Mouse (Mus musculus) heart, embryonic 12.5 days (tissue): Measurements from ENCODE around the gene Arrdc5. TPM values are rescaled to one million over a fixed set of nuclear protein-coding genes. Genes with fewer than 3 reads are reported as not detected.
A peak's percentile ranks its signal among the peaks of the same experiment; 100 is the strongest.

Experiments
- ATAC-seq: fragments of 200-750 bp; cut with Nextera tagmentation; 2 replicates; pipeline ENCODE4 v1.8.0; 2017; ENCODE audit warnings: moderate TSS enrichment, moderate library complexity; ENCODE audit not compliant: insufficient number of reproducible peaks, low FRiP score
- H3K27ac ChIP-seq: fragments of 300-500 bp; sonication (generic); 2 replicates; pipeline ENCODE4 v1.5.1; 2016; ENCODE audit warnings: mild to moderate bottlenecking, moderate library complexity; ENCODE audit not compliant: poor library complexity, severe bottlenecking
- H3K27me3 ChIP-seq: fragments of 300-500 bp; sonication (generic); replicated peaks from 2 replicates; pipeline ENCODE4 v1.6.1; 2016; ENCODE audit warnings: mild to moderate bottlenecking, moderate library complexity
- H3K36me3 ChIP-seq: fragments of 300-500 bp; sonication (generic); 2 replicates; pipeline ENCODE4 v1.6.1; 2016; ENCODE audit warnings: mild to moderate bottlenecking, moderate library complexity
- H3K4me1 ChIP-seq: fragments of 300-500 bp; sonication (generic); replicated peaks from 2 replicates; pipeline ENCODE4 v1.6.1; 2016; ENCODE audit warnings: mild to moderate bottlenecking
- H3K4me2 ChIP-seq: fragments of 300-500 bp; sonication (generic); 2 replicates; pipeline ENCODE4 v1.6.1; 2016; ENCODE audit warnings: mild to moderate bottlenecking, moderate library complexity
- H3K4me3 ChIP-seq: fragments of 300-500 bp; sonication (generic); 2 replicates; pipeline ENCODE4 v1.5.1; 2016; ENCODE audit warnings: mild to moderate bottlenecking
- H3K9ac ChIP-seq: fragments of 300-500 bp; sonication (generic); 2 replicates; pipeline ENCODE4 v1.6.1; 2016; ENCODE audit warnings: mild to moderate bottlenecking, moderate library complexity
- H3K9me3 ChIP-seq: fragments of 300-500 bp; sonication (generic); replicated peaks from 2 replicates; pipeline ENCODE4 v1.6.1; 2016; ENCODE audit warnings: mild to moderate bottlenecking, moderate library complexity
- WGBS: fragments of 180-500 bp; shearing (Covaris S2); methylation state at CpG from one replicate; pipeline ENCODE4 v1.1.7; 2016; 5-methylcytosine and 5-hydroxymethylcytosine counted together
- polyA plus RNA-seq: library from polyadenylated mRNA; unstranded; fragments of >200 nt; fragmentation: Nextera tagmentation; extraction: Ambion mirVana; gene quantifications from 2 replicates; pipeline ENCODE4 v1.2.1, GENCODE M21; 2016

Gene Arrdc5
- polyA plus RNA-seq, 1 experiment from 2014 or later = not detected

DNA sequence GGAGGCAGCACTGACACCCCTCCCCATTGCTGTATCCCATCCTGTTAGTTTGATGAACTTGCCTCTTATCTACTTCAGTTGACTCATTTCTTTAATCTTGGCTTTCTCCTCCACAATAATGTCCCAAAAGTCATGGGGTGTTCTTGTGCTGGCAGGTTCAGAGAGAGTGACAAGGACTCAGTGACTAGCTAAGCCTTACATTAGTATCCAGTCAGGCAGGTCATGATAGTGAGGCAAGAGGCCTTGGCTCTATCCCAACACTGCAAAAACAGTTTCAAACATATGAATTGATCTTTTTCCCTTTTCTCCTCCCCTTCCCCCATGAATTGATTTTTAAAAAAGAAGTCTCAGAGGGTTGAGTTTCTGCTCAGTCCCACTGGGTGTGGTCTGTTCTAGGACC, 29.2 kb upstream of the Arrdc5 start:
- peaks cover 2% of the 10 kb centered on the region for H3K36me3 ChIP-seq
- H3K4me3 ChIP-seq = no peak overlapping the region
- H3K9ac ChIP-seq = no peak overlapping the region
- no peaks in the 10 kb centered on the region for H3K9me3 ChIP-seq
- H3K27me3 ChIP-seq = no peaks in the 10 kb centered on the region
- no peak overlapping the region for H3K27ac ChIP-seq
- no peak overlapping the region for H3K4me2 ChIP-seq
- peaks cover 57% of the 10 kb centered on the region for H3K4me1 ChIP-seq
- no peak for ATAC-seq

DNA sequence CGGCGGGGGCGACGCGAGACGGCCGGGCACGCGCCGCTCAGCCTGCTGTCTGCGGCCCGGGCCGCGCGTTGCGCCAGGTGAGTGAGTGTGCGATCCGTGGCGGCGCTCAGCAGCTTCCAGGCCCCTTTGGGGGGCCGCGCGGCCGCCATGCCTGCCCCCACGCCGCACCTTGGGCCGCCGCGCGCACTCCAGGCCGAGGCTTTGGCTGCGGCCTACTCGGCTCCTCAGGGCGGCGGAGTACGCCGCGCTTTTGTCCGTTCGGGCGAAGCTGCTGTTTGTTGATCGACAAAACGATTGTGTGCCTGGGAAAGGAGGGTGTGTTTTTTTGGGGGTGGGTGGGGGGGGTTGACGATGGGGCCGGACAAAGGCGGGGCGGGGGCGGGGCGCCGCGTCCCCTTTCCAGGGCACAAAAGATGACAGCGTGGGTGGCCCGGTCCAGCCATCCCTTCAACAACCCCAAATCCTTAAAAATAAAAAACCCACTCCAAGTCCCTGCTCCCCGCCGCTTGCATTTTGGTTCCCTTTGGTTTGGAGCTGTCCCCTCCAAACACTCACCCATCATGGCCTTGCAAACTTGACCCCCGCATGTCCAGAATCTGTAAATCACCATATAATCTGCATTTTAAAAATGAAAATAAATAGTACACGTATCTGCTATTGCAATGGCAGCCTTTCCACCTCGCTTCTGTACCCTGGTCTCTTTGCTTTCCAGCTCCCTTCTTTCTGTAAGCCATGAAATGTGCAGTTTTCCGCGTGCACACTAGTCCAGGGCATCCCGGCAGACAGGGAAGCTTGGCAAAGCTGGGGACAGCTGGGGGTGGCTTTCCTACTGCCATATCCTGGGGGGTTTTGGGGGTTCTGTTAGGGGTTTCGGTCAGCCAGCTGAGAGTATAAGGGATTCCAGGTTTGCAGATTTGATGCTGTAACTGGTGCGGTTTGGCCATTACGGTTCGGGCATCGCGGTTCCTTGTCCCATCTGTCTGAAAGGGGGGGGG, 26.4 kb upstream of the Arrdc5 start:
- 3% methylated on average over 64 of the region's 67 CpGs for WGBS
- peaks cover 50% of the 10 kb centered on the region for H3K4me1 ChIP-seq

DNA sequence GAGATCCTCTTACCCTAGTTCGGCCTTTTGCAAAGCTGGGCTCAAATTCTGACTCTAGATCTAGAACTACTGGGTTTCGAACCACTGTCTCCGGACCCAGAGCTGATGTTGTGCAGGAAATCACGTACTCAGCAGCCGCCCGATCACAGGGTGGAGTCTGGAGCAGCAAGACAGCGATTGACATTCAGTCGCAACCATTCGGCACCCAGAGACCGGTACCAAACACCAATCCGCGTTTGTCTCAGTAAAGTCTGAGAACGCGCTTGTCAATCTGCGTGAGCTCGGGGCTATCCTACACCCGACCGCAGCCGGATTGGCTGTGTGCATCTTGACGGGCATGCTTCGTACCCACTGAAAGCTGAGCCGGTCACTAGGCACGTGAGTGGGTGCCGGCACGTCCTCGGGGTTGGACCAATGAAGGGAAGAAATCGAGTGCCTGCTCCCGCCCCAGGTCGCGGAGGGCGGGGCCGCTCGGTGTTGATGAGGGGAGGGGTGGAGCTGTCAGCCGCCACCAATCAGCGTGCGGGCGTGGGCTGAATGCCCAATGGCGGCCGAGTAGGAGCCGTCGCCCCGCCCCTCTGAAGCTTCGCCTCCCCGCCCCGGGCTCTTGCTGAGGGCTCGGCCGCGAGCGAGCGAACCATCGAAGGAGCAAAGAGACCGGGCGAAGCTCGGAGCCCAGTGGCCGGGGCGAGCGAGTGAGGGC, 25.5 kb upstream of the Arrdc5 start, which contains the start of gene Kdm4b:
Gene Kdm4b (plus strand): TSS at position 613 of the 703 bp plus-strand sequence.
- H3K4me1 ChIP-seq = peaks cover 42% of the 10 kb centered on the region
- peak within 1 kb of the TSS; percentile 96 for H3K9ac ChIP-seq
- H3K9me3 ChIP-seq = no peaks in the 10 kb centered on the region
- peak within 1 kb of the TSS; percentile 97 for H3K27ac ChIP-seq
- WGBS = under 1% methylated on average over 57 of the region's 57 CpGs
- peak within 1 kb of the TSS; percentile 87 for H3K4me2 ChIP-seq
- peak within 1 kb of the TSS; percentile 97 for H3K4me3 ChIP-seq
- ATAC-seq = peak; percentile 98
- no peaks in the 10 kb centered on the region for H3K27me3 ChIP-seq
- peaks cover 29% of the 10 kb centered on the region for H3K36me3 ChIP-seq

More for the DNA sequence above, 26.4 kb upstream of the Arrdc5 start:
- Histone ChIP-seq H3K4me2 (peak overlapping the region; percentile 87), H3K9ac (peak overlapping the region; percentile 96), H3K9me3 (no peaks in the 10 kb centered on the region), H3K36me3 (peaks cover 21% of the 10 kb centered on the region), H3K4me3 (peak overlapping the region; percentile 97), H3K27ac (peak overlapping the region; percentile 97), H3K27me3 (no peaks in the 10 kb centered on the region)
- ATAC-seq = peak; percentile 61

DNA sequence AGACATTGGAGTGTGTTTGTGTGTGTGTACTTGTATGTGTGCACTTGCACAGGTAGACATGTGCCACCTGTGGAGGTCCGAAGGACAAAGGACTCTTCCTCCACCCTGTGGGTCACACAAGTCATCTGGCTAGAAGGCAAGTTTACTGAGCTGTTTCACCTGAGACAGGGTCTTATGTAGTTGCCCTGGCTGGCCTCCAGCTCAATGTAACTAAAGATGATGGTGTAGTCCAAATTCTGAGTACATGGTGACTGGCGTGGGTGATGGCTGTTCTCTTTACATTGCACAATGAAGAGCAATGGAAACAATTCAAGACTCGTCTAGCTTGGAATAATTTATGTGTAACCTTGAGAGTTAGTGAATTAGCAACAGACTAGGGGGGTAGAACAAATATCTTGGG, 24.3 kb upstream of the Arrdc5 start:
- no peak overlapping the region for H3K4me3 ChIP-seq
- peaks cover 30% of the 10 kb centered on the region for H3K4me1 ChIP-seq
- H3K9ac ChIP-seq = no peak overlapping the region
- H3K27ac ChIP-seq = peak overlapping the region; percentile 15; the same call in 1 of the 2 replicates
- H3K36me3 ChIP-seq = peaks cover 41% of the 10 kb centered on the region
- H3K4me2 ChIP-seq = no peak overlapping the region
- no peaks in the 10 kb centered on the region for H3K9me3 ChIP-seq
- ATAC-seq = no peak
- H3K27me3 ChIP-seq = no peaks in the 10 kb centered on the region
- 78% methylated on average over 3 of the region's 3 CpGs for WGBS

DNA sequence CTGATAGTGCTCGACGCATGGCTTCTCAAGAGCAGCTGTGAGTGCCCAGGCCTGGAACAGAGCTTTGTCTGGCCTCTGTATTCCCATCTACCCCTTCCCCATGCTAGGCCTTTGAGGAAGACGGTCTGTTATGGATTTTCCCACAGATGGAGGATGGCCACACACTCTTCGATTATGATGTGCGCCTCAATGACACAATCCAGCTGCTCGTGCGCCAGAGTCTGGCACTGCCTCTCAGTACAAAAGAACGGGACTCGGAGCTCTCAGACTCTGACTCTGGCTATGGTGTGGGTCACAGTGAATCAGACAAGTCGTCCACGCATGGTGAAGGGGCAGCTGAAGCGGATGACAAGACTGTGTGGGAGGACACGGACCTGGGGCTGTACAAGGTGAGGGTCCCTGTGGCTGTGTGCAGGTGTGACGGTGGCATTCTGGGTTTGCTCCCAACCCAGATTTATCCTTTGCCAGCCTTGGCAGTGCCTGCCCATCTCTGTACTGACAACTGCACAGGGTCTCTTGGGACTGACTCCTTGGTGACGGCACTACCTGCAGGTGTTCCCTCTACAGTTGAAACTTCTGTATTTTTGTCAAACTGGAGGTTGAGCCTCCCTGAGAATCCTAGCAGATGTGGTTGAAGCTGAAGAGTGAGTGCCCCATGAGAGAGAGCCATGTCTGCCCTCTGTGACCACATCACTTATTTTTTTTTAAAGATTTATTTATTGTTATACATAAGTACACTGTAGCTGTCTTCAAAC, 9.3 kb upstream of the Arrdc5 start:
- Histone ChIP-seq H3K36me3 (peaks cover 91% of the 10 kb centered on the region), H3K27ac (no peak overlapping the region), H3K9me3 (no peaks in the 10 kb centered on the region), H3K9ac (no peak overlapping the region), H3K4me1 (peaks cover 24% of the 10 kb centered on the region), H3K27me3 (no peaks in the 10 kb centered on the region), H3K4me3 (no peak overlapping the region), H3K4me2 (no peak overlapping the region)
- 86% methylated on average over 15 of the region's 15 CpGs for WGBS
- ATAC-seq = no peak

DNA sequence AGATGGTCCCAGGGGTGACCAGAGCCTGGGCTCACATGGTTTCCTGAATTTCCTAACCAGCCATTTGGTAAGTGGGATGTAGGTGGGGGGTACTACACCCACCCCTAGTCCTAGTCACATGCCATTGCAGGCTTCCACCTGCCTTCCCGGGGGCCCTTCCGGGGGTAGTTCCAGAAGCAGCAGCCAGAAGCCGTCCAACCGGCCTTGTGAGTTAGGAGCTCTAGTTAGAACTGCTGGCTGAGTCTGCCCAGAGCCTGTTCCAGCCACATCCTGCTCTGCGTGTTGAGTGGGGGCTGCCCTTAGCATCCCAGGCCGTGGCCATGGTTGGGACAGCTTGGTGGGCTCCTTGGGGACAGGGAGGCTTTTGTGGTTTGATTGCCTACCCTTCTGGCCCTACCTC, 8.0 kb upstream of the Arrdc5 start:
- no peak for ATAC-seq
- Histone ChIP-seq H3K4me2 (no peak overlapping the region), H3K9me3 (no peaks in the 10 kb centered on the region), H3K27ac (no peak overlapping the region), H3K27me3 (no peaks in the 10 kb centered on the region), H3K4me1 (peaks cover 24% of the 10 kb centered on the region), H3K4me3 (no peak overlapping the region), H3K36me3 (peaks cover 79% of the 10 kb centered on the region), H3K9ac (no peak overlapping the region)
- 77% methylated on average over 6 of the region's 6 CpGs for WGBS

- WGBS = 67% methylated on average over 8 of the region's 8 CpGs
- H3K27me3 ChIP-seq = no peaks in the 10 kb centered on the region
- H3K9me3 ChIP-seq = no peaks in the 10 kb centered on the region
- peak overlapping the region; percentile 80 for H3K4me3 ChIP-seq
- peaks cover 56% of the 10 kb centered on the region for H3K36me3 ChIP-seq
- no peak for ATAC-seq
- H3K4me2 ChIP-seq = peak overlapping the region; percentile 99
- H3K4me1 ChIP-seq = peaks cover 33% of the 10 kb centered on the region
- H3K9ac ChIP-seq = peak overlapping the region; percentile 91
- H3K27ac ChIP-seq = no peak overlapping the region
These were observed 5.7 kb upstream of the Arrdc5 start for GRCm38 (mm10) chr17:56305826-56306225.

- Histone ChIP-seq H3K27me3 (no peaks in the 10 kb centered on the region), H3K9me3 (no peaks in the 10 kb centered on the region), H3K9ac (peak overlapping the region; percentile 91), H3K4me3 (peak overlapping the region; percentile 80), H3K27ac (no peak overlapping the region), H3K4me1 (peaks cover 33% of the 10 kb centered on the region), H3K4me2 (peak overlapping the region; percentile 99), H3K36me3 (peaks cover 49% of the 10 kb centered on the region)
- ATAC-seq = no peak
- WGBS = 32% methylated on average over 9 of the region's 9 CpGs
These were observed 5.1 kb upstream of the Arrdc5 start for GRCm38 (mm10) chr17:56305156-56305555.

- Histone ChIP-seq H3K4me3 (peak overlapping the region; percentile 80), H3K4me2 (peak overlapping the region; percentile 99), H3K27me3 (no peaks in the 10 kb centered on the region), H3K9ac (peak overlapping the region; percentile 91), H3K9me3 (no peaks in the 10 kb centered on the region), H3K36me3 (peaks cover 45% of the 10 kb centered on the region), H3K27ac (no peak overlapping the region; the same call in 1 of the 2 replicates), H3K4me1 (peaks cover 33% of the 10 kb centered on the region)
- WGBS = 15% methylated on average over 11 of the region's 11 CpGs
- no peak for ATAC-seq
These were observed 4.6 kb upstream of the Arrdc5 start for GRCm38 (mm10) chr17:56304718-56305117.

DNA sequence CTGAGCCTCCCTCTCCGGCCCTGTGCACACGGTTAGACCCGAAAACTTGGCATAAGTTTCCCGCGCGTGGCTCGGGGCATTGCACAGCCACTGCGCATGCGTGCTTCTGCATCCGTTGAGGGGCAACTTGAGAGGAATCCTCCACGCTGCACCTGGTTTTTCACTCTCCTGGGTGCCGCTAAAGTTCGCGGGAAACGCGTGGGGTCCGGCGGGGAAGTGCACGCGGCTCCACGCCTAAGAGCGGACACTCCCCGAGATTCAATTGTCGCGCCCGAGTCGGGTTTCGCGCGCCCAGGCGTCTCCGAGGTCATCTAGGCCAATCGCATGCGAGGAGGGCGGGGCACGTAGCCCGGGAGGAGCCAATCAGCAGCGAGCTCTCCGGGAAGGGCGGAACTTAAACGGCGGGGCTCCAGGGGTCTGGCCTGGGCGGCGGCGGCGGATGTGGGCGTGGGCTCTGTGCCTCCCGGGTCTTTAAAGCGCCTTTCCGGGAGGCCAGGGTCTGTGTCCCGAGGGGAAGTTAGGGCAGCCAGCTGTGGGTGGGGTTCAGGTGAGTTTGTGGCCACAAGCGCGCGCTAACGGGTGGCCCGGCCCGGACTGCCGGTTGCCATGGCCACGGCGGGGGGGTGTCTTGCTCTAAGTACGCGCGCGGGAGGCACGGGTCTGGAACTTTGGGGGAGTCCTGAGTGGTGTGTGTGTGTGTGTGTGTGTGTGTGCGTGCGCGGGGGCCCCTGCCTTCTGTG, 3.9 kb upstream of the Arrdc5 start:
- WGBS = under 1% methylated on average over 67 of the region's 68 CpGs
- Histone ChIP-seq H3K36me3 (peaks cover 38% of the 10 kb centered on the region), H3K9ac (peak overlapping the region; percentile 91), H3K4me2 (peak overlapping the region; percentile 99), H3K4me3 (peak overlapping the region; percentile 80), H3K27me3 (no peaks in the 10 kb centered on the region), H3K4me1 (peaks cover 33% of the 10 kb centered on the region), H3K27ac (peak overlapping the region; percentile 87), H3K9me3 (no peaks in the 10 kb centered on the region)
- ATAC-seq = peak; percentile 95
